Mouse (Mus musculus) gastrocnemius, adult 2 months (tissue): ENCODE data around the gene Trim32. TPM values are rescaled to one million over a fixed set of nuclear protein-coding genes. Genes with fewer than 3 reads are reported as not detected.

ENCODE experiments used
- DNase-seq: peaks from one replicate; pipeline ENCODE4 v3.0.0; 2022
- H3K27ac ChIP-seq: fragments of 200-600 bp; 2 replicates; pipeline ENCODE4 v1.8.1; 2022; ENCODE audit warnings: mild to moderate bottlenecking
- H3K4me3 ChIP-seq: fragments of 200-600 bp; 2 replicates; pipeline ENCODE4 v1.8.1; 2022; ENCODE audit warnings: mild to moderate bottlenecking, moderate library complexity
- CTCF ChIP-seq: fragments of 200-600 bp; IDR thresholded peaks from 2 replicates; pipeline ENCODE4 v1.8.1; 2022; ENCODE audit warnings: antibody characterized with exemption, mild to moderate bottlenecking, moderate library complexity
- intact Hi-C: fragments of 180-260 bp; cut with DNase I; formaldehyde crosslinking; loops from one replicate; pipeline ENCODE4 v1.15.1; 2025
- long read RNA-seq, 2 experiments: library from polyadenylated mRNA; stranded (forward); transcript quantifications; one replicate each; pipeline ENCODE4 v2.0.0; 2021
- total RNA-seq, 2 experiments: library from RNA; stranded (reverse); gene quantifications; 2 replicates each; pipeline ENCODE4 v1.2.3; 2021

Trim32 gene
- 10 to 100 TPM; 10.7 to 11.0 TPM for total RNA-seq
- long read RNA-seq, experiment 1, transcript Trim32-201 (2 exons, 3,194 nt), result major isoform, 16 of 28 reads
- long read RNA-seq, experiment 1, transcript Trim32-202 (2 exons, 3,191 nt), result minor isoform, 10 of 28 reads
- long read RNA-seq, experiment 1, partial matches to known transcripts, result 2 of 28 reads
- long read RNA-seq, experiment 1, other reads (novel, unspliced or antisense), result 0 of 28 reads
- long read RNA-seq, experiment 2, transcript Trim32-202 (2 exons, 3,191 nt), result minor isoform, 5 of 22 reads
- long read RNA-seq, experiment 2, transcript Trim32-201 (2 exons, 3,194 nt), result major isoform, 13 of 22 reads
- long read RNA-seq, experiment 2, partial matches to known transcripts, result 4 of 22 reads
- long read RNA-seq, experiment 2, other reads (novel, unspliced or antisense), result 0 of 22 reads

DNA sequence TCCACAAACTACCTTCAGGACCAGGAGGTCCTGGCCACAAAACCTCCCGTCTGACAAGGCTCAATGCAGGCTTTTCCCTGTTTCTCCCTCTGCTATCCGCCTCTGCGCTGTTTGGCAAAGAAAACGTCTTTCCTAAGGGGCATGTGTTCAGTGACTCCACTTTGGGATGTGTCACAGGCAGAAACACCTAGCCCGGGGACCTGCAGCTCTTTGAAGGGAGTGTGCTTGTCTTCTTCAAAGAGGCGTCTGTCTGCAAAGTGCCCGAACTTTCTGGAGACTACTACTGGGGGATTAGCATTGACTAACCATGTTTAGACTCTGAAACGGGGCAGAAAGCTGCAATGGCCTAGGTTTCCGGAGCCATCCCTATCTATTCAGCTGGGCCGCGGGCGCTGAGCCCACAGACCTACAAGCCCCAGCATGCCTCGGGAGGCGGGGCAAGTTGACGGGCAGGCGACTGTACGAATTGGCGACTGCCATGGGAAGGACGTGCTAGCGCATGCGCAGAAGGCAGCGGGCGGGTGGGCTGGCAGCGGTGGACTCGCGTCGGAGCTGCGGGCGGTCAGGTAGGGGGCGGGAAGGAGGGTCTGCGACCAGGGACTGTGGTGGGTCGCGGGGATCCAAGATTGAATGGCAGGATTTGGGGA, at the start of gene Trim32:
Trim32 (plus strand) TSS at position 483 of the 647 bp plus-strand sequence.
- TF ChIP-seq CTCF, result no peak
- intact Hi-C loops, result no loop called here
- Histone ChIP-seq H3K4me3 (peak within 1 kb of the TSS; percentile 90), H3K27ac (peak within 1 kb of the TSS; percentile 93)
- peak; percentile 99 for DNase-seq

DNA sequence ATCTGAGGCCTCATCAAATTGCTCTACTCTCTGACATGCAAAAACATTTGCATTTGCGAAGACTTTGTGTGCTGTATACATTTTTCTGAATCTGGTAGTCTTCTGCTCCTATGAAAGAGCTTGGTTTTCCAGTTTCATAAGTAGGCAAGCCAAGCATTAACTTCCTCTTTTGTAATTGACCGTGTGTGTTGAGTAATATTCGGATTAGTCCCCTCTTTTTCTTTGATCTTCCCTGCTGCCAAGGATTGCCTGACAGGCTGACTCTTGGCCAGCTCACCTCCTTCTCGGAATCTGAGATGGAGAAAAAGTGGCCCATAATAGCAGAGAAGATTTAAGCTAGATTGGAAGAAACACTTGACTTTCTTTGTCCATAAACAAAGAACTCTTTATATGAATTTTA, 39.3 kb upstream of the Trim32 start:
- no peak overlapping the region for H3K4me3 ChIP-seq
- intact Hi-C loops, result no loop called here
- no peak for TF ChIP-seq CTCF
- no peak for DNase-seq
- no peak overlapping the region for H3K27ac ChIP-seq

DNA sequence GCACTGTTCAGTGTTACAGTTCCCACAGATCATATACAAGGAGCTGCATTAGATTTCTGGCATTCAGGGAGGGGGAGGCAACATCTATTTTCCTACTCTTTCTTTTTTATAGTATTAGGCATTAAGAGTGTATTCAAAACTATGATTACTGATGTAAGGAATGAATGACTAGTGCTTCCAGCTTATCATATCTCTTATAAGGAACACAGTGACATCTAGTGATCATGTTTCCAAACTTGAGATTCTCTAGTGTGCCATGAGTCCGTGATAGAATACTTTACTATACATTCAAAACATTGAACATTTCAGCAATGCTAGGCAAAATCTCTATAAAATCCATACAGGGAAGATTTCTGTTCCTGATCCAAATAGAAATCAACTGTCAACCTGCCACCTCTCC, 24.5 kb upstream of the Trim32 start:
- H3K27ac ChIP-seq, result no peak overlapping the region
- no peak for DNase-seq
- no peak overlapping the region for H3K4me3 ChIP-seq
- intact Hi-C loops, result no loop called here
- peak; percentile 17; the same call in 1 of the 2 replicates for TF ChIP-seq CTCF

DNA sequence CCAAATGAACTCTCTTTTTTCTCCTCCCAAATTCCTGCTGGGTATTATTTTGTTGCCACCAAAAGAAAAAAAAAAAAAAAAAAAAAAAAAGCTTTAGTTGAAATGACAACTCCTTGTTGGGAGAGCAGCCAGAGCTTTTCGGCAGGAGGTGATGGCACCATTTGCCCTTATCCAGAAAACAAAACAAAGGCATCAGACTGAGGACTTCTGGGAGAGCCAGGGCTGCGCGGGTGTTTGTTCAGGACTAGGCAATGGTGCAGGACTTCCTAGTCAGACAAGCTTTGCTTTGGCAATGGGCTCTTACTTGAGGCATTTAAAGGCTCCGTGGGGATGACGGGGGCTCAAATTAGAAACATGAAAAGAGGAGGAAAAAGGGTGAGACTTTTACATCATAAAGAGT, 17.8 kb upstream of the Trim32 start:
- 0 out of 2 replicates have a peak overlapping the region, but pooled peaks have one; percentile 24 for H3K27ac ChIP-seq
- intact Hi-C loops, result loop anchor here (5.0 kb wide), 2 partner anchors 460 to 1065 kb away; no protein-coding TSS in a partner anchor
- no peak overlapping the region for H3K4me3 ChIP-seq
- no peak for DNase-seq
- no peak for TF ChIP-seq CTCF

DNA sequence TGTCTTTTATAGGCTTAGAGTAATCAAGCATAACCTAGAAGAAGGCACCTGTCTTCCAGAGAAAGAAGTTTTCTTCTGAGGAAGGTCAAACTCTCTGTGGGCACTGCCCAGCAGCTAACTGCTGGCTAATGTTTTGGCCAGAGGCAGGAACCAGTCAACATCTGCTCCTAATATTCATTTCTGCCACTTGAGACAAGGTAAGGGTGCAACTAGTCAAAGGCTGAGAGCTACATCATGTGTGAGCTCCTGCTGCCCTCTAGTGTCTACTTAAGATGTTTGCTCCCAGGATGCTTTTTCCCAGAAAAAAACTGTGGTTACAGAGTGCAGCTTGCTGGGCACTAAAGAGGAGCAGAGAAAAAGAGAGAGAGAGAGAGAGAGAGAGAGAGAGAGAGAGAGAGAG, 15.0 kb upstream of the Trim32 start:
- Histone ChIP-seq H3K4me3 (no peak overlapping the region), H3K27ac (no peak overlapping the region)
- peak; percentile 71 for TF ChIP-seq CTCF
- intact Hi-C loops, result loop anchor here (5.0 kb wide), 3 partner anchors 462 to 1067 kb away; no protein-coding TSS in a partner anchor
- DNase-seq, result no peak

DNA sequence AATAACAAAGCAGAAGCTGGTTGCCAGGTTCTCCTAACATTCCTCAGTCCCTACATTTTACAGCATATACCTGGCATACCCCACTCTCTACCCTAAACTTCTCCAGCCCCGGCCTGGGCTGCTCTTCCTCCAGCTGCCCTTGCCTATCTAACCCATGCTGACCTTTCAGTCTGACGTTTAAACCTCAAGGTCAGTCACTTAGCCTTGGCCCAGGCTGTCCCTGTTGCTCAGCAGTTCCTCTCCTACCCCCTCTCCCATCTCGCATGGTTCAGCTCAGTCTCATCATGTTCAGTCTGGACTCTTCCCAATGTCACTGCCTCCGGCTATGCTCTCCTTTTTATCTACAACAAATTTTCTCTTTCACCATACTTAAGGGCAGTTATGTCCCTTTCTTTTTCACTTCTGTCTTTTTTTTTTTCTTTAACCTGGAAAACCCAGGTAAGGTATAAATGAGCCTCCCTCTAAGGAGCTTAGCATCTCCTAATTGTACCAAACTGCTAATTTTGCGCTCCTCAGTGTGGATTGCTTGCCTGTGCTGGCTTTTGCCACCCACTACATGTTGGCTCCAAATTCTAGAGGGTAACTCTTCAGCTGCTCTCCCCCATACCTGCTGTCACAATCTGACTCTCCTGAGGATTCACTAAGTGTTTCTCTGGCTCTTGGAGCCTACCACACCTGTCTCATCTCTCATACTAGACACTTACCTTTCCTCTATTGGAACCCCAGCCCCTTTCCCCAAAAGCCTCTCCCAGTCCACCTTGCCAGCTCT, 10.0 kb upstream of the Trim32 start:
- no peak overlapping the region for H3K4me3 ChIP-seq
- H3K27ac ChIP-seq, result no peak overlapping the region
- intact Hi-C loops, result loop anchor here (5.0 kb wide), 1 partner anchor 762 kb away; no protein-coding TSS in a partner anchor
- no peak for DNase-seq
- TF ChIP-seq CTCF, result no peak

DNA sequence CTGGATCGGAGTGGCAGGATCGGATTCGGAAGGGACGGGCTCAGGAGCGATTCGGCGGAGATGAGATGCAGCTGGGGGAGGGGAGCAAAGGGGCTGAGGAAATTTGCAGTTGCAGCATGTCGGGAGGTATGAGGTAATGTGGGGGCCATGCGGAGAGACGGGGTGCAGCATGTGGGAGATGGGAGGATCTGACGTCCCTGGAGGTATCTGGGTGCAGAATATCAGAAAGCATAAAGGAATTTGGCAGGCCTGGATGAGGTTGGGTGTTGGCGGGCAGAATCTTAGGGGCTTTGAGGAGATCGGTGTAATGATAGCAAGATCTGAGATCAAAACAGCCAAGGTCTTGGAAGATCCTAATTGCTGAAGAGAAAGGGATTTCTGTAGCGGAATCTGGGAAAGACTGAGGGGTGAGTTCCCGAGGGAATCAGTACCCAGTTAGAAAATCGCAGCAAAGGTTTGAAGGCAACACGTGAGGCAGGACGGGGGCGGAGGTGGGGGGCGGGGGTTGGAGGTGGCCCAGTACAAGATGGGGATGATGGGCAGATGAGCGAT, 441 bp downstream of the Trim32 start:
- TF ChIP-seq CTCF, result no peak
- DNase-seq, result no peak
- peak overlapping the region; percentile 90 for H3K4me3 ChIP-seq
- intact Hi-C loops, result no loop called here
- peak overlapping the region; percentile 93 for H3K27ac ChIP-seq

DNA sequence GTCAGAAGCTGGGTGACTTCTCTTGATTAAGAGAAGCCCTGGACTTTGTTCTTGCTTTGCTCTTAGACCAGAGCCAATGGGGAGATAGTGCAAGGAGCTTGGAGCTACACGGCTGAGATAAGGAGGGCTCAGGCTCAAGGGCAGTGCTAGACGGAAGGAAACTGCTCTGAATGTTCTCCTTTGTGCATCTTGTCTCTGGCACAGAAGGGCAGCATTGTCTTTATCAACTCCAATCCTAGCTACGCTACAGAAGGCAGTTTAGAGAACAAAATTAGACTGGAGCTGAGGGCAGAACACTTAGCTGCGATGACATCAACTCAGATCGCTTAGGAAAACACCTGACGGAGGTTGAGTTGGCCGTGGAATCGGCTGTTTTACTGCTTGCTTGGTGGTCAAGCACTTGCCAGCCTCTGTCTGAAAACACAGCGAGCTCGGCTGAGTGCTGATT, 2.4 kb downstream of the Trim32 start:
- intact Hi-C loops, result no loop called here
- Histone ChIP-seq H3K4me3 (no peak overlapping the region), H3K27ac (no peak overlapping the region)

DNA sequence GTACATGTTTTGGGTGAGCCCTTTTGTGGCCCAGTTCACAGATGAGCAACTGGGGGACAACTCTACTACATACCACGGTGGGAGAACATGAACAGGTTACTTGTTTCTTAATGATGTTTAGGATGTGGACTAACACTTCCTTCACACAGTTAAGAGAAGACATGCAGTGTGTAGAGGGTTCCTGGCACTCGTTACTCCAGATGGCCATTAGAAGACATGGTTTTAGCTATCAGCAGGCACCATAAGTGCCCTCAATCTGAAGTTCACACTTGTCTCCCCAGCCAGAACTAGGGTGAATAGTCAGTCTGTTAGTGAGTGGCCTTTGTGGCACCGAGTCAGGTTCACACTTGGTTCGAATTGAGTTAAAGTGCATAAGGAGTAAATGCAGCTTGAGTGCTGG, 3.3 kb downstream of the Trim32 start:
- H3K4me3 ChIP-seq, result no peak overlapping the region
- TF ChIP-seq CTCF, result no peak
- no peak for DNase-seq
- no peak overlapping the region for H3K27ac ChIP-seq
- intact Hi-C loops, result no loop called here

More for the DNA sequence above, 2.4 kb downstream of the Trim32 start:
- TF ChIP-seq CTCF, result no peak
- no peak for DNase-seq

DNA sequence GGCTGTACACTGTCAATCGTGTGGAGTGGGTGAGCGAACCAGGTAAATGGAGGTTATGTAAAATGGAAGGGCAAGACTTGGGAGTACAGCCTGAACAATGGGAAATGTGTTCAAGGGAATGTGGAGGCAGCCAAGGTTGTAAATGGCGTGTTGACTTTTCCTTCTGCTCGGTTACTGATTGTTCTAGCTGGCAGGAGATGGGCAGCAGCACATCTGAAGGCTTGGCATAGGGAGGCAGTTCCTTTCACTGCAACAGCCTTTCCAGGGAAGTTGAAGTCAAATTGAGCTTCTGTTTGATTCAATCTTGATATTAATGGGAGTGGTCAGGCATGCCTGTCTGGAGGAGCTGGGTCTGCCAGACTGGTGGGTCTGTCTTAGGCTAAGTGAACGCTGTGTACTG, 5.5 kb downstream of the Trim32 start:
- H3K27ac ChIP-seq, result peak overlapping the region; percentile 3; the same call in 1 of the 2 replicates
- intact Hi-C loops, result no loop called here
- DNase-seq, result no peak

DNA sequence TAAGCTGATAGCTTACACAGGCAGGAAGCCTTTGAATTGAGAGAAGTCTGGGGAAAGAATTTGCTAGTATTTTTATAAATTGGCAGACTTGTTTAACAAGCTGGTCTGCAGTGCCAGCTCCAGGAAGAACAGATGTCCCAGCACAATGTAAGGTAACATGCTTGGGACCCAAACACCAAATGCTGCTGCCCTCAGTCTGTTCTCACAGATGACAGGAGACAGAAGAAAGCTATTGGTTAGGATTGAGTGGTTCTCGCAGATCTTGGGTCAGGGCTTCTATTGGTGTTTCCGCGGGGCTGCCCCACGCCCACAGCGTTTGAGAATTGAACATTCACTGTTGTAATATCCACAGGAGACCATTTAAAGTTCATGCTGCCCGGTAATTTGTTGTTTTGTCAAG, 6.1 kb downstream of the Trim32 start:
- intact Hi-C loops, result no loop called here
- no peak for DNase-seq
- no peak for TF ChIP-seq CTCF
- Histone ChIP-seq H3K4me3 (no peak overlapping the region), H3K27ac (no peak overlapping the region)

More for the DNA sequence above, 5.5 kb downstream of the Trim32 start:
- H3K4me3 ChIP-seq, result no peak overlapping the region
- no peak for TF ChIP-seq CTCF

DNA sequence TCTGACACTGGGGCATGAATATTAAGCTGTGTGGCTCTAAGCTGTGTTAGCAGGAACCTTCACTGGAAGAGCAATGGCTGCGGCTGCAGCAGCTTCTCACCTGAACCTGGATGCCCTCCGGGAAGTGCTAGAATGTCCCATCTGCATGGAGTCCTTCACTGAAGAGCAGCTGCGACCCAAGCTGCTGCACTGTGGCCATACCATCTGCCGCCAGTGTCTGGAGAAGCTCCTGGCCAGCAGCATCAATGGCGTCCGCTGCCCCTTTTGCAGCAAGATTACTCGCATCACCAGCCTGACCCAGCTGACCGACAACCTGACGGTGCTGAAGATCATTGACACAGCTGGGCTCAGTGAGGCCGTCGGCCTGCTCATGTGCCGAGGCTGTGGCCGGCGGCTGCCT, 8.3 kb downstream of the Trim32 start:
- intact Hi-C loops, result no loop called here
- TF ChIP-seq CTCF, result no peak
- Histone ChIP-seq H3K4me3 (no peak overlapping the region), H3K27ac (no peak overlapping the region)
- no peak for DNase-seq
